Mouse (Mus musculus) liver, embryonic 14.5 days (tissue): Measurements from ENCODE around the gene Trub1. TPM values are rescaled to one million over a fixed set of nuclear protein-coding genes. Genes with fewer than 3 reads are reported as not detected.

Experiments
- ATAC-seq: fragments of 200-750 bp; cut with Nextera tagmentation; 2 replicates; pipeline ENCODE4 v1.8.0; 2017; ENCODE audit warnings: moderate number of reproducible peaks, mild to moderate bottlenecking, moderate library complexity; ENCODE audit not compliant: insufficient read depth
- DNase-seq, 3 experiments: peaks; one replicate each; pipeline ENCODE4 v3.0.0-alpha.2; 2012 to 2013; ENCODE audit warnings: low read depth in 3 of 3, low spot score in 3 of 3
- H3K27ac ChIP-seq: fragments of 300-500 bp; sonication (generic); 2 replicates; pipeline ENCODE4 v1.5.1; 2014; ENCODE audit warnings: moderate library complexity, mild to moderate bottlenecking, control low read depth, inconsistent platforms
- H3K27me3 ChIP-seq: fragments of 300-500 bp; sonication (generic); 2 replicates; pipeline ENCODE4 v1.6.1; 2014; ENCODE audit warnings: mild to moderate bottlenecking, low read length, moderate library complexity; ENCODE audit not compliant: control insufficient read depth, insufficient read depth
- H3K36me3 ChIP-seq: fragments of 300-500 bp; sonication (generic); replicated peaks from 2 replicates; pipeline ENCODE4 v1.6.1; 2014; ENCODE audit warnings: low read depth; ENCODE audit not compliant: control insufficient read depth, insufficient read depth
- H3K4me1 ChIP-seq, 2 experiments: fragments of 200-500 bp in 1 of 2; fragments of 300-500 bp in 1 of 2; sonication (generic) in 1 of 2; replicated peaks; 2 replicates each; pipeline ENCODE4 v1.6.1; 2012 to 2014; ENCODE audit warnings: antibody characterized with exemption in 1 of 2, inconsistent platforms in 1 of 2, low read length in 1 of 2; ENCODE audit not compliant: control insufficient read depth in 2 of 2, insufficient read depth in 2 of 2
- H3K4me2 ChIP-seq: fragments of 300-500 bp; sonication (generic); 2 replicates; pipeline ENCODE4 v1.6.1; 2014; ENCODE audit warnings: low read depth, mild to moderate bottlenecking, control low read depth, moderate library complexity
- H3K4me3 ChIP-seq, 2 experiments: fragments of 200-500 bp in 1 of 2; fragments of 300-500 bp in 1 of 2; sonication (generic) in 1 of 2; 2 replicates each; pipeline ENCODE4 v1.5.1; 2012 to 2014; ENCODE audit warnings: low read depth in 2 of 2, low read length in 2 of 2, mild to moderate bottlenecking in 2 of 2, control low read depth in 1 of 2, inconsistent platforms in 1 of 2, moderate library complexity in 1 of 2; ENCODE audit not compliant: insufficient read depth in 1 of 2
- H3K9ac ChIP-seq: fragments of 300-500 bp; sonication (generic); replicated peaks from 2 replicates; pipeline ENCODE4 v1.6.1; 2014; ENCODE audit warnings: mild to moderate bottlenecking, control low read depth, moderate library complexity
- H3K9me3 ChIP-seq: fragments of 300-500 bp; sonication (generic); 2 replicates; pipeline ENCODE4 v1.6.1; 2016; ENCODE audit warnings: low read length, mixed read lengths; ENCODE audit not compliant: control insufficient read depth
- CTCF ChIP-seq: IDR thresholded peaks from 2 replicates; pipeline ENCODE4 v1.5.1; 2016; ENCODE audit warnings: antibody characterized with exemption, low read depth, control low read depth
- EP300 ChIP-seq: IDR thresholded peaks from 2 replicates; pipeline ENCODE4 v1.6.1; 2016; ENCODE audit warnings: antibody characterized with exemption, low read depth
- WGBS: fragments of 180-500 bp; shearing (Covaris S2); extraction: QIAGEN DNeasy Blood & Tissue Kit; methylation state at CpG from one replicate; pipeline ENCODE4 v1.1.7; 2014; ENCODE audit not compliant: insufficient replicate concordance; 5-methylcytosine and 5-hydroxymethylcytosine counted together
- polyA plus RNA-seq, 2 experiments: library from polyadenylated mRNA; depleted of rRNA in 1 of 2; stranded (reverse) in 1 of 2; unstranded in 1 of 2; fragments of >200 nt; fragmentation: Nextera tagmentation in 1 of 2; extraction: Ambion mirVana in 1 of 2; gene quantifications; 2 replicates each; pipeline versions ENCODE4 v1.2.1 to v1.2.3; 2012 to 2014

The Trub1 gene
- polyA plus RNA-seq, 2 experiments: 6.7 to 7.8 TPM

- Histone ChIP-seq H3K9me3 (no peaks in the 10 kb centered on the region), H3K27me3 (no peaks in the 10 kb centered on the region), H3K4me3 (0 out of 4 replicates have a peak overlapping the region, but pooled peaks of 1 of the 2 experiments have one; percentile 3), H3K27ac (no peak overlapping the region), H3K4me2 (peak overlapping the region; percentile 47), H3K9ac (no peak overlapping the region), H3K4me1 (peaks cover 0 to 11% of the 10 kb centered on the region in 2 experiments; a peak in 2 of 4 replicates), H3K36me3 (no peaks in the 10 kb centered on the region)
- DNase-seq: no peak
- no peak for ATAC-seq
- no peak for TF ChIP-seq CTCF
- TF ChIP-seq EP300: no peak
- 22% methylated on average over 29 of the region's 29 CpGs for WGBS
These were observed 41.1 kb upstream of the Trub1 start for GRCm38 (mm10) chr19:57411375-57412196.

- Histone ChIP-seq H3K9me3 (no peaks in the 10 kb centered on the region), H3K36me3 (no peaks in the 10 kb centered on the region), H3K27ac (no peak overlapping the region), H3K27me3 (no peaks in the 10 kb centered on the region), H3K9ac (no peak overlapping the region), H3K4me3 (no peak overlapping the region), H3K4me2 (no peak overlapping the region), H3K4me1 (peaks cover 0 to 11% of the 10 kb centered on the region in 2 experiments; a peak in 2 of 4 replicates)
- WGBS: 6% methylated on average over 3 of the region's 3 CpGs
- no peak for TF ChIP-seq EP300
- TF ChIP-seq CTCF: no peak
- ATAC-seq (no peak), DNase-seq (no peak)
These were observed 39.5 kb upstream of the Trub1 start for GRCm38 (mm10) chr19:57413170-57413569.

- 59% methylated on average over 6 of the region's 6 CpGs for WGBS
- ATAC-seq: no peak
- peaks cover 0 to 16% of the 10 kb centered on the region in 2 experiments; a peak in 2 of 4 replicates for H3K4me1 ChIP-seq
These were observed 38.8 kb upstream of the Trub1 start for GRCm38 (mm10) chr19:57413918-57414317.

GRCm38 (mm10) chr19:57415031-57415807, 37.5 kb upstream of the Trub1 start:
- 71% methylated on average over 8 of the region's 8 CpGs for WGBS
- Histone ChIP-seq H3K36me3 (no peaks in the 10 kb centered on the region), H3K4me2 (no peak overlapping the region), H3K27ac (no peak overlapping the region), H3K27me3 (no peaks in the 10 kb centered on the region), H3K9ac (no peak overlapping the region), H3K4me1 (peaks cover 0 to 15% of the 10 kb centered on the region in 2 experiments; a peak in 2 of 4 replicates), H3K9me3 (no peaks in the 10 kb centered on the region), H3K4me3 (no peak overlapping the region)
- DNase-seq: no peak
- no peak for ATAC-seq
- no peak for TF ChIP-seq CTCF
- TF ChIP-seq EP300: no peak

More at GRCm38 (mm10) chr19:57413918-57414317, 38.8 kb upstream of the Trub1 start:
- Histone ChIP-seq H3K9me3 (no peaks in the 10 kb centered on the region), H3K9ac (no peak overlapping the region), H3K4me2 (no peak overlapping the region), H3K27me3 (no peaks in the 10 kb centered on the region), H3K27ac (no peak overlapping the region), H3K4me3 (no peak overlapping the region), H3K36me3 (no peaks in the 10 kb centered on the region)
- TF ChIP-seq CTCF (peak; percentile 44), EP300 (no peak)
- no peak for DNase-seq
